Mouse (Mus musculus) limb, embryonic 13.5 days (tissue): Measurements from ENCODE around the gene Rundc1. TPM values are rescaled to one million over a fixed set of nuclear protein-coding genes. Genes with fewer than 3 reads are reported as not detected.
"Not testable (repeated sequence)": the region's sequence is repeated elsewhere in the genome, so short reads cannot be mapped to it uniquely, and the experiment has no call there.

Experiments
- ATAC-seq: fragments of 200-750 bp; cut with Nextera tagmentation; 2 replicates; pipeline ENCODE4 v1.8.0; 2017; ENCODE audit warnings: low read depth, moderate number of reproducible peaks, moderate TSS enrichment; ENCODE audit not compliant: low FRiP score
- H3K27ac ChIP-seq: fragments of 300-500 bp; sonication (generic); 2 replicates; pipeline ENCODE4 v1.5.1; 2015; ENCODE audit warnings: inconsistent platforms, mild to moderate bottlenecking, moderate library complexity
- H3K27me3 ChIP-seq: fragments of 300-500 bp; sonication (generic); 2 replicates; pipeline ENCODE4 v1.6.1; 2015; ENCODE audit warnings: mild to moderate bottlenecking, inconsistent platforms
- H3K36me3 ChIP-seq: fragments of 300-500 bp; sonication (generic); 2 replicates; pipeline ENCODE4 v1.6.1; 2015; ENCODE audit warnings: inconsistent platforms, mild to moderate bottlenecking, moderate library complexity
- H3K4me1 ChIP-seq: fragments of 300-500 bp; sonication (generic); 2 replicates; pipeline ENCODE4 v1.6.1; 2015; ENCODE audit warnings: inconsistent platforms
- H3K4me2 ChIP-seq: fragments of 300-500 bp; sonication (generic); replicated peaks from 2 replicates; pipeline ENCODE4 v1.6.1; 2015; ENCODE audit warnings: inconsistent platforms, mild to moderate bottlenecking, moderate library complexity
- H3K4me3 ChIP-seq: fragments of 300-500 bp; sonication (generic); 2 replicates; pipeline ENCODE4 v1.5.1; 2015; ENCODE audit warnings: moderate library complexity, mild to moderate bottlenecking, inconsistent platforms
- H3K9ac ChIP-seq: fragments of 300-500 bp; sonication (generic); 2 replicates; pipeline ENCODE4 v1.6.1; 2015; ENCODE audit warnings: mild to moderate bottlenecking, inconsistent platforms
- H3K9me3 ChIP-seq: fragments of 300-500 bp; sonication (generic); 2 replicates; pipeline ENCODE4 v1.6.1; 2016; ENCODE audit warnings: inconsistent platforms
- WGBS: fragments of 180-500 bp; shearing (Covaris S2); methylation state at CpG from one replicate; pipeline ENCODE4 v1.1.7; 2015; 5-methylcytosine and 5-hydroxymethylcytosine counted together
- polyA plus RNA-seq: library from polyadenylated mRNA; unstranded; fragments of >200 nt; fragmentation: Nextera tagmentation; extraction: Ambion mirVana; gene quantifications from 2 replicates; pipeline ENCODE4 v1.2.1, GENCODE M21; 2015

Rundc1 gene
- polyA plus RNA-seq, 1 experiment from 2014 or later, result 19.3 TPM

DNA sequence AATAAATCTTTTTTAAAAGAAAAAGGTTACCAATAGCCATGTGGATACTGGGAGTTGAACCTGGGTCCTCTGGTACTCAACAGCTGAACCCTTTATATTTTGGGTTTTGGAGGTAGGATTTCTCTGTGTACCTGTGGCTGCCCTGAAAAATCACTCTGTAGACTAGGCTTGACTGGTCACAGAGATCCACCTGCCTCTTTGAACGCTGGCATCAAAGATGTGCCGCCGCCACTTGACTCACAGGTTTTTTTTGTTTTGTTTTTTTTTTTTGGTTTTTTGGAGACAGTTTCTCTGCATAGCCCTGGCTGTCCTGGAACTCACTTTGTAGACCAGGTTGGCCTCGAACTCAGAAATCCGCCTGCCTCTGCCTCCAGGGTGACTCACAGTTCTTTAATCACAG is 22.9 kb downstream of the Rundc1 start:
- no peak for ATAC-seq
- Histone ChIP-seq H3K9ac (no peak overlapping the region), H3K4me1 (peaks cover 33% of the 10 kb centered on the region), H3K4me2 (peak overlapping the region; percentile 60; the same call in 1 of the 2 replicates), H3K27ac (peak overlapping the region; percentile 72; the same call in 1 of the 2 replicates), H3K9me3 (no peaks in the 10 kb centered on the region), H3K36me3 (peaks cover 27% of the 10 kb centered on the region), H3K4me3 (peak overlapping the region; percentile 42), H3K27me3 (no peaks in the 10 kb centered on the region)
- 79% methylated on average over 5 of the region's 5 CpGs for WGBS

DNA sequence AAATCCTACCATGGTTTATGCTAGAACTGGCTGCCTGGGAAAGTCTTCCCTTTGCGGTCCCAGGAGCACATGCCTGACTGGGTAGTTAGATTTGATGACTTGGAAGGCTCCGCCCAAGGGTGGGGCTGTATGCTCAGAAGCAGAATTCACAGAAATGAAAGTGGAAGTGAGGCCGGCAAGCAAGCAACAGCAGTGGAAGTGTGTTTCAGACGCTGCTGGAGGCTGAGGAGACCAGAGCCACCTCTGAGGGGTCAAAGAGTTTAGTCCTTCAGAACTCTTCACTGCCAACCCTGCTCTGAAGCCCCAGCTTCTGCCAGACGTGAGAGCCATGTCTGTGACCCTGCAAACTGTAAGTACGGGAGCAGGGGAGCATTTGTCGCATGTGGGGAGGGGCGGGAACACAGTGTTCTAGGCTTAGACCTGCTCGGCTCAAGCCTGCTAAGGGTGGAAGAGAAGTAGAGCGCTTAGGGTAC is 23.4 kb downstream of the Rundc1 start, which contains the start of gene Ifi35:
Gene Ifi35, plus strand, starts transcription at position 134 of the 473 bp plus-strand sequence.
- peak within 1 kb of the TSS; percentile 42 for H3K4me3 ChIP-seq
- peak; percentile 59 for ATAC-seq
- no peaks in the 10 kb centered on the region for H3K9me3 ChIP-seq
- peak within 1 kb of the TSS; percentile 62 for H3K9ac ChIP-seq
- no peaks in the 10 kb centered on the region for H3K27me3 ChIP-seq
- H3K4me1 ChIP-seq, result peaks cover 29% of the 10 kb centered on the region
- H3K36me3 ChIP-seq, result peaks cover 27% of the 10 kb centered on the region
- peak within 1 kb of the TSS; percentile 72; the same call in 1 of the 2 replicates for H3K27ac ChIP-seq
- 25% methylated on average over 10 of the region's 10 CpGs for WGBS
- peak within 1 kb of the TSS; percentile 60 for H3K4me2 ChIP-seq

DNA sequence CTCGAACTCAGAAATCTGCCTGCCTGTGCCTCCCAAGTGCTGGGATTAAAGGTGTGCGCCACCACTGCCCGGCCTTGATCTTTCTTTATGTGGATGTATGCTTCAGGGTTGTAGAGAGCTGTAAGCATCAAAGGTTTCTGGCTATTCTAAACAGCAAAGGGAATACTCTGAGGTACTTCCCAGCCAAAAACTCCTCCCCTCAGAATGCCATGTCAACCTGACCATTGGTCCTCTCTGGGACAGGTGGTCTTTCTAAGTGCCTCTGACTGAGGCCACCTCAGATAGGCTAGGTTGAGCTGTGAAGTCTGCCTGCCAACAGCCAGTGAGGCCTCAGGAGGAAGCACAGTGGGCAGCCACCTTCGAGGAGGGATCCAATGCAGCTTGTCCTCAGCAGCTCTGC is 24.0 kb downstream of the Rundc1 start:
- no peak overlapping the region for H3K27ac ChIP-seq
- peak overlapping the region; percentile 62 for H3K9ac ChIP-seq
- H3K9me3 ChIP-seq, result no peaks in the 10 kb centered on the region
- H3K4me1 ChIP-seq, result peaks cover 23% of the 10 kb centered on the region
- H3K4me3 ChIP-seq, result peak overlapping the region; percentile 42
- ATAC-seq, result no peak; the same call in 1 of the 2 replicates
- H3K36me3 ChIP-seq, result peaks cover 21% of the 10 kb centered on the region
- no peaks in the 10 kb centered on the region for H3K27me3 ChIP-seq
- 87% methylated on average over 4 of the region's 4 CpGs for WGBS
- peak overlapping the region; percentile 60 for H3K4me2 ChIP-seq

DNA sequence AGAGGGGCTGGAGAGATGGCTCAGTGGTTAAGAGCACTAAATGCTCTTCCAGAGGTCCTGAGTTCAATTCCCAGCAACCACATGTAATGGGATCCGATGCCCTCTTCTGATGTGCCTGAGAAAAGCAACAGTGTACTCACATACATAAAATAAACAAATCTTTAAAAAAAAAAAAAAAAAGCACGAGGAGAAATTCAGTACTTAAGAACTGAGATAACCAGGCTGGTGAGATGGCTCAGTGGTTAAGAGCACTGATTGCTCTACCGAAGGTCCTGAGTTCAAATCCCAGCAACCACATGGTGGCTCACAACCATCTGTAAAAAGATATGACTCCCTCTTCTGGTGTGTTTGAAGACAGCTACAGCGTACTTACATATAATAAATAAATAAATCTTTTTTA is 24.7 kb downstream of the Rundc1 start:
- H3K27me3 ChIP-seq, ATAC-seq, H3K4me2 ChIP-seq, H3K4me3 ChIP-seq, H3K27ac ChIP-seq, H3K9ac ChIP-seq, H3K9me3 ChIP-seq: not testable (repeated sequence)
- Histone ChIP-seq H3K36me3 (peaks cover 14% of the 10 kb centered on the region), H3K4me1 (peaks cover 20% of the 10 kb centered on the region; the same call in 1 of the 2 replicates)
- 83% methylated on average over 4 of the region's 4 CpGs for WGBS

- no peaks in the 10 kb centered on the region for H3K9me3 ChIP-seq
- H3K9ac ChIP-seq, result no peak overlapping the region
- H3K4me1 ChIP-seq, result peaks cover 22% of the 10 kb centered on the region
- H3K27me3 ChIP-seq, result no peaks in the 10 kb centered on the region
- H3K4me2 ChIP-seq, result no peak overlapping the region
- H3K36me3 ChIP-seq, result peaks cover 8% of the 10 kb centered on the region
- 78% methylated on average over 3 of the region's 3 CpGs for WGBS
- no peak overlapping the region for H3K4me3 ChIP-seq
- no peak overlapping the region for H3K27ac ChIP-seq
- ATAC-seq, result no peak
These were observed 25.5 kb downstream of the Rundc1 start for GRCm38 (mm10) chr11:101450394-101450793.

- Histone ChIP-seq H3K9ac (no peak overlapping the region), H3K36me3 (peaks cover 3% of the 10 kb centered on the region; the same call in 1 of the 2 replicates), H3K9me3 (no peaks in the 10 kb centered on the region), H3K4me3 (no peak overlapping the region), H3K4me1 (peaks cover 22% of the 10 kb centered on the region), H3K4me2 (no peak overlapping the region), H3K27ac (no peak overlapping the region), H3K27me3 (no peaks in the 10 kb centered on the region)
- WGBS, result 92% methylated on average over 10 of the region's 10 CpGs
- no peak for ATAC-seq
These were observed 26.7 kb downstream of the Rundc1 start for GRCm38 (mm10) chr11:101451536-101451935.

DNA sequence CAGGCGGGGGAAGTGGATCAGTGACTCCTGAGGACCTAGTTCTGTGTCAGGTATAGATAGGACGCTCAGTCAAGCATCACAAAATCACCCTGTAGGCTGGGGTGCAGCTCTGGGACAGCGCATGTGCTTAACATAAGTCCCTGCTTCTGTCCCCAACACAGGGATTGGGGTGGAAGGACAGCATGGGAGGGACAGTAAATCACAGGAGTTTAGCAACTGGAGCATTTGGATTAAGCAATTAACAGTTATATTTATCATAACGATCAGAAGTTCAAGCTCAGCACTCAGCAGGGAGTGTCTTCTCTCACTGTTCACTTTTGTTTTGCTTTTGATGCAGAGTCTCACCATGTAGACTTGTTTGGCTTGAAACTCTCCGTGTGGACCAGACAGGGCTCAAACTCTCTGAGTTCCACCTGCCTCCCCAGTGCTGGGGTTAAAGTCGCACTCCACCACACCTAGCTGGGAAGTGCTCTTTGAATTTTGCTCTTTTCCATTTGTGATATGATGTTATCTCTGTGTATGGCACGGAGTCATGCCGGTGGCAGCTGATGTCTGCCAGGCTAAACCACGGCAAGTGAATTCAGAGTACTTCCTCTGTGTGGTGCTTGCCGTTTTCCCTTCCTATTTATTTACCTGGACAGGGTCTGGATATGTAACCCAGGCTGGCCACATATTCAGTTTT is 27.3 kb downstream of the Rundc1 start:
- ATAC-seq, result no peak
- Histone ChIP-seq H3K36me3 (no peaks in the 10 kb centered on the region; the same call in 1 of the 2 replicates), H3K4me1 (peaks cover 22% of the 10 kb centered on the region), H3K27me3 (no peaks in the 10 kb centered on the region), H3K9ac (no peak overlapping the region), H3K9me3 (no peaks in the 10 kb centered on the region), H3K4me2 (no peak overlapping the region), H3K4me3 (no peak overlapping the region), H3K27ac (no peak overlapping the region)
- WGBS, result 71% methylated on average over 10 of the region's 10 CpGs

GRCm38 (mm10) chr11:101454702-101455101 is 29.8 kb downstream of the Rundc1 start:
- Histone ChIP-seq H3K4me3 (no peak overlapping the region), H3K27me3 (no peaks in the 10 kb centered on the region), H3K9ac (no peak overlapping the region), H3K9me3 (no peaks in the 10 kb centered on the region), H3K36me3 (peaks cover 19% of the 10 kb centered on the region), H3K4me2 (no peak overlapping the region), H3K27ac (peak overlapping the region; percentile 15; the same call in 1 of the 2 replicates), H3K4me1 (peaks cover 9% of the 10 kb centered on the region)
- ATAC-seq, result no peak
- 72% methylated on average over 6 of the region's 6 CpGs for WGBS

DNA sequence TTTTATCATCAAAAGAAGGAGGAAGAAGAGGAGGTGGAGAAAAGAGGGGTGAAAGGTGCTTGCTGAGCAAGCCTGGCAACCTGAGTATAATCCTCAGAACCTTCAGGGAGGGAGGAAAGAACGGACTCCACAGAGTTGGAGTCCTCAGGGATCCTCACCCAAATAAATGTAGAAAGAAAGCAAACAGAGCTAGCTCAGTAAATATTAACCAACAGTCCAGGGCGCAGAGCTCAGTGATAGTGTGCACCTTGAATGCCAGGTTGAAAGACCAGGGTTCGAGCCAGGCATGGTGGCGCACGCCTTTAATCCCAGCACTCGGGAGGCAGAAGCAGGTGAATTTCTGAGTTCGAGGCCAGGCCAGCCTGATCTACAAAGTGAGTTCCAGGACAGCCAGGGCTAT is 30.7 kb downstream of the Rundc1 start:
- Histone ChIP-seq H3K27ac (no peak overlapping the region), H3K4me3 (no peak overlapping the region), H3K4me2 (no peak overlapping the region), H3K4me1 (peaks cover 9% of the 10 kb centered on the region), H3K27me3 (no peaks in the 10 kb centered on the region), H3K36me3 (peaks cover 28% of the 10 kb centered on the region), H3K9me3 (no peaks in the 10 kb centered on the region), H3K9ac (no peak overlapping the region)
- 90% methylated on average over 7 of the region's 7 CpGs for WGBS
- ATAC-seq, result no peak

- no peak overlapping the region for H3K9ac ChIP-seq
- H3K27me3 ChIP-seq, result no peaks in the 10 kb centered on the region
- WGBS, result 90% methylated on average over 9 of the region's 9 CpGs
- peaks cover 14% of the 10 kb centered on the region for H3K4me1 ChIP-seq
- no peak overlapping the region for H3K27ac ChIP-seq
- no peak for ATAC-seq
- H3K4me2 ChIP-seq, result no peak overlapping the region
- H3K9me3 ChIP-seq, result no peaks in the 10 kb centered on the region
- no peak overlapping the region for H3K4me3 ChIP-seq
- H3K36me3 ChIP-seq, result peaks cover 46% of the 10 kb centered on the region
These were observed 32.7 kb downstream of the Rundc1 start for GRCm38 (mm10) chr11:101457631-101458030.

- Histone ChIP-seq H3K27ac (no peak overlapping the region), H3K4me1 (peaks cover 20% of the 10 kb centered on the region), H3K27me3 (no peaks in the 10 kb centered on the region), H3K9ac (no peak overlapping the region), H3K4me2 (no peak overlapping the region), H3K36me3 (peaks cover 51% of the 10 kb centered on the region), H3K9me3 (no peaks in the 10 kb centered on the region), H3K4me3 (no peak overlapping the region)
- 83% methylated on average over 12 of the region's 12 CpGs for WGBS
- no peak for ATAC-seq
These were observed 33.3 kb downstream of the Rundc1 start for GRCm38 (mm10) chr11:101458217-101458616.

GRCm38 (mm10) chr11:101459716-101460115 is 34.8 kb downstream of the Rundc1 start:
- Histone ChIP-seq H3K36me3 (peaks cover 51% of the 10 kb centered on the region), H3K4me1 (peaks cover 30% of the 10 kb centered on the region)
- ATAC-seq, result no peak

More at GRCm38 (mm10) chr11:101459716-101460115, 34.8 kb downstream of the Rundc1 start:
- no peak overlapping the region for H3K27ac ChIP-seq
- WGBS, result 45% methylated on average over 6 of the region's 6 CpGs
- H3K4me3 ChIP-seq, result no peak overlapping the region
- no peak overlapping the region for H3K9ac ChIP-seq
- H3K4me2 ChIP-seq, result no peak overlapping the region
- no peaks in the 10 kb centered on the region for H3K9me3 ChIP-seq
- H3K27me3 ChIP-seq, result no peaks in the 10 kb centered on the region
